ENCODE assay signal across 19 mouse cellular contexts in the genomic region with DNA sequence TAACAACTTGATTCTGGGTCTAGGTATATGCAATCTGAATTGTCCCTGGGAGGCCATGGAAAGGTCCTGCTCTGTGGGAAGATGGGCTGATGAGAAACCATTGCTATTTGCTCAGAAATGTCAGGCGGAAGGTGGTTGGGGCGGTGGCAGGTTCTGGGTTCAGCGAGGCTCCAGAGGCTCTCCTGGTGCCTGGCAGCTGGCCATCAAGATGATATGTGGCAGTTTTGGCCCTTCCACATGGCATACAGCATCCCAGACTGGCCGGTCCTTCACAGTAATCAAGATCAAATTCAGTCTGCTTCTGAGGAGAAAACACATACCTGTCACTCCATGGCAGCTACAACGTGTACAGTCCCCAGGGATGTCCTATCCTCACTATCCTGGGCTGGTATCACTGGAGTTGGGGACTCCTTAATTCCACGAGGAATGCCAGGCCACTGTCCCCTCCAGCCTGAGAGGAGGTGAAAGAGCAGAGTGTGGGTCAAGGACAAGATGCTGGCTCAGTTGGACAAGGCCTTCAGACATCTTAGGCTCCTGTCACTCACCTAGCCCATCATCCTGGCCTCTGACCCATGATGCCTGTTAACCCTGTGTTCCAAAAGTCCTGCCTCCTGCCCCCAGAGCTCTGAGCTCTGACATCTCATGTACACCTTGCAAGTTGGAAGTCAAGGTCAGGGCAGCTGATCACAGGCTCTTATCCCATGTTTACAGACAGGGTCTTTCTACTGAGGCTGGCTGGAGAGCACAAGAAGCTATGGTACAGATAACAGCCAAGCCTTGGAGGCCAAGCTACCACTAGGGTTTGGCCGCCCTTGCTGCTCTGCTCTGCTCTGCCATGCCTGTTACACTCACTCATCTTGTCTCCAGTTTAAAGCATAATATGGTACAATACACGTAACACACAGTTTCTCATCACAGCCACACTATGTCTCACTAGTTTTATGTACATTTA. TPM values are rescaled to one million over a fixed set of nuclear protein-coding genes. Genes with fewer than 3 reads are reported as not detected.
DNase-seq lines count a peak whose midpoint lies in the region; ATAC-seq and TF ChIP-seq lines count a peak whose summit lies in the region.
"Had no signal": no experiment of that assay in that cellular context is flagged by ENCODE, and none has a peak within 500 bp of the region (broad histone marks: within the 10 kb centered on the region; RNA-seq: fewer than 3 reads in every experiment).

No protein-coding gene starts in this region.

- DNase-seq in gastrocnemius, adult 2 months = peak; percentile 16
- DNase-seq in gastrocnemius, postnatal 25 days = no peak
- peak in 1 of 2 experiments; percentile 7 for DNase-seq in left cerebral cortex, adult 2 months (ENCODE audit: extremely low spot score in 1 of 2, low spot score in 2 of 2)
- no peak for DNase-seq in left cerebral cortex, adult 9 months (ENCODE audit: low spot score in 2 of 2)
- peak; percentile 50 for DNase-seq in cerebellum, adult 9-11 months
- no peak for DNase-seq in layer of hippocampus, adult 9-10 months (ENCODE audit: low spot score)
- no peak for DNase-seq in left cerebral cortex, postnatal 10 days (ENCODE audit: extremely low spot score in 1 of 2, low spot score in 2 of 2)
- DNase-seq: adrenal gland, adult 2 months; heart, adult 18-20 months; heart, postnatal 14 days; kidney, adult 18-20 months; lung, postnatal 36 days; retina, postnatal 1 day; right cerebral cortex, postnatal 4 days; thymus, adult 18-20 months had no signal

- no peak for TF ChIP-seq CTCF in gastrocnemius, adult 2 months (IDR thresholded peaks at IDR 0.05)
- TF ChIP-seq CTCF in left cerebral cortex, adult 2 months (IDR thresholded peaks at IDR 0.05) = no peak

- intact Hi-C loops in gastrocnemius, adult 2 months (cut with DNase I) = no loop called here
- intact Hi-C loops in left cerebral cortex, adult 2 months (cut with DNase I) = no loop called here
- intact Hi-C loops in left cerebral cortex, postnatal 10 days (cut with DNase I) = no loop called here

- no peak overlapping the region for H3K4me3 ChIP-seq in gastrocnemius, adult 2 months
- H3K4me3 ChIP-seq in left cerebral cortex, adult 2 months = no peak overlapping the region
- H3K4me3 ChIP-seq: embryonic facial prominence, embryonic 13.5 days; midbrain, embryonic 12.5 days had no signal

- H3K27ac ChIP-seq in gastrocnemius, adult 2 months = no peak overlapping the region
- peak overlapping the region; percentile 1; the same call in 1 of the 2 replicates for H3K27ac ChIP-seq in left cerebral cortex, adult 2 months
- H3K27ac ChIP-seq: embryonic facial prominence, embryonic 13.5 days; midbrain, embryonic 12.5 days had no signal

- peak; percentile 34; the same call in 1 of the 2 replicates for ATAC-seq in megakaryocyte progenitor cell, adult 5-6 weeks (replicated peaks; ENCODE audit: poor library complexity)
- ATAC-seq: hindbrain, embryonic 16.5 days had no signal

RNA-seq across cellular contexts. Expression of a gene that starts 40.5 kb away (rescaled TPM):
- 10 to 100 TPM; 24.9 to 25.3 TPM for total RNA-seq in gastrocnemius, adult 2 months (2021)
- 10 to 100 TPM; 19.8 to 24.5 TPM for total RNA-seq in gastrocnemius, postnatal 25 days (2021)
- 100 to 1,000 TPM; 117 to 123 TPM for total RNA-seq in left cerebral cortex, adult 2 months (2021)
- total RNA-seq in megakaryocyte progenitor cell, adult 5-6 weeks (2015) = 5.8 and 9.7 TPM in 2 replicates
- 19.5 and 24.5 TPM in 2 replicates for total RNA-seq in megakaryocyte progenitor cell, adult 5-6 weeks (2017)
- 100 to 1,000 TPM; 123 to 130 TPM for total RNA-seq in left cerebral cortex, postnatal 10 days (2021)

Comparison
In these comparisons a context has a peak if more than half of its experiments do, and no peak if none do; other contexts are left out.
1. DNase-seq: peak in gastrocnemius, adult 2 months (single experiment) and cerebellum, adult 9-11 months (single experiment); none in gastrocnemius, postnatal 25 days (single experiment), left cerebral cortex, adult 9 months (0 of 2), layer of hippocampus, adult 9-10 months (single experiment) and left cerebral cortex, postnatal 10 days (0 of 2).
2. RNA of a gene that starts 40.5 kb away (total RNA-seq): 123 to 130 TPM in left cerebral cortex, postnatal 10 days and 117 to 123 TPM in left cerebral cortex, adult 2 months; 24.9 to 25.3 TPM in gastrocnemius, adult 2 months, 19.8 to 24.5 TPM in gastrocnemius, postnatal 25 days and 5.8 to 24.5 TPM in megakaryocyte progenitor cell, adult 5-6 weeks; every median in the first group is over 4 times any median in the second.